In genomic region chr4:109583185-109583786, GRCm38 (mm10) we compare ENCODE assay signal across 22 mouse cellular contexts. TPM values are rescaled to one million over a fixed set of nuclear protein-coding genes. Genes with fewer than 3 reads are reported as not detected.
DNase-seq lines count a peak whose midpoint lies in the region; ATAC-seq and TF ChIP-seq lines count a peak whose summit lies in the region.
"Had no signal": no experiment of that assay in that cellular context is flagged by ENCODE, and none has a peak within 500 bp of the region (broad histone marks: within the 10 kb centered on the region; RNA-seq: fewer than 3 reads in every experiment).

No protein-coding gene starts in this region.

- no peak overlapping the region for H3K4me2 ChIP-seq in hindbrain, postnatal 0 days (ENCODE audit: low read depth, low read length)
- no peak overlapping the region for H3K4me2 ChIP-seq in embryonic facial prominence, embryonic 15.5 days (replicated peaks)
- H3K4me2 ChIP-seq: liver, embryonic 13.5 days had no signal

- H3K27me3 ChIP-seq in hindbrain, postnatal 0 days (ENCODE audit: insufficient read depth, low read length), result no peaks in the 10 kb centered on the region
- H3K27me3 ChIP-seq in hindbrain, embryonic 10.5 days (ENCODE audit: insufficient read depth, poor library complexity, severe bottlenecking), result no peaks in the 10 kb centered on the region
- no peaks in the 10 kb centered on the region for H3K27me3 ChIP-seq in embryonic facial prominence, embryonic 15.5 days
- H3K27me3 ChIP-seq: liver, embryonic 13.5 days had no signal

- WGBS in hindbrain, postnatal 0 days, result 8% methylated on average over 3 of the region's 3 CpGs
- 47% methylated on average over 3 of the region's 3 CpGs for WGBS in hindbrain, embryonic 10.5 days
- 8% methylated on average over 3 of the region's 3 CpGs for WGBS in embryonic facial prominence, embryonic 15.5 days

- no peak overlapping the region for H3K27ac ChIP-seq in hindbrain, postnatal 0 days
- no peak overlapping the region for H3K27ac ChIP-seq in hindbrain, embryonic 10.5 days
- peak overlapping the region; percentile 70; the same call in 1 of the 2 replicates for H3K27ac ChIP-seq in embryonic facial prominence, embryonic 15.5 days (replicated peaks)
- H3K27ac ChIP-seq: forebrain, embryonic 10.5 days; liver, embryonic 13.5 days had no signal

- no peak for TF ChIP-seq CTCF in hindbrain, postnatal 0 days (IDR thresholded peaks at IDR 0.05; ENCODE audit: low read depth)

- no peaks in the 10 kb centered on the region for H3K4me1 ChIP-seq in hindbrain, postnatal 0 days (ENCODE audit: insufficient read depth, low read length)
- no peaks in the 10 kb centered on the region for H3K4me1 ChIP-seq in hindbrain, embryonic 10.5 days (replicated peaks)
- peaks cover 10% of the 10 kb centered on the region for H3K4me1 ChIP-seq in embryonic facial prominence, embryonic 15.5 days
- H3K4me1 ChIP-seq: forebrain, embryonic 10.5 days; liver, embryonic 13.5 days had no signal

- no peak overlapping the region for H3K9ac ChIP-seq in hindbrain, postnatal 0 days (replicated peaks; ENCODE audit: low read length)
- H3K9ac ChIP-seq in embryonic facial prominence, embryonic 15.5 days, result no peak overlapping the region
- H3K9ac ChIP-seq: liver, embryonic 13.5 days had no signal

- H3K9me3 ChIP-seq in hindbrain, postnatal 0 days (ENCODE audit: low read length), result no peaks in the 10 kb centered on the region
- no peaks in the 10 kb centered on the region for H3K9me3 ChIP-seq in hindbrain, embryonic 10.5 days
- no peaks in the 10 kb centered on the region for H3K9me3 ChIP-seq in embryonic facial prominence, embryonic 15.5 days (replicated peaks)
- H3K9me3 ChIP-seq: forebrain, embryonic 10.5 days; liver, embryonic 13.5 days had no signal

- H3K36me3 ChIP-seq in hindbrain, postnatal 0 days (ENCODE audit: insufficient read depth, low read length), result no peaks in the 10 kb centered on the region
- H3K36me3 ChIP-seq in hindbrain, embryonic 10.5 days, result no peaks in the 10 kb centered on the region
- no peaks in the 10 kb centered on the region for H3K36me3 ChIP-seq in embryonic facial prominence, embryonic 15.5 days
- H3K36me3 ChIP-seq: forebrain, embryonic 10.5 days; liver, embryonic 13.5 days had no signal

- ATAC-seq in hindbrain, postnatal 0 days, result peak; percentile 47; the same call in 1 of the 2 replicates
- ATAC-seq in embryonic facial prominence, embryonic 15.5 days (ENCODE audit: insufficient number of reproducible peaks, low FRiP score, low TSS enrichment, low read depth), result peak; percentile 69

- DNase-seq in hindbrain, postnatal 0 days (ENCODE audit: low spot score), result peak; percentile 44
- DNase-seq in hindbrain, embryonic 10.5 days (ENCODE audit: low spot score), result no peak
- DNase-seq in lung, postnatal 10 days, result peak; percentile 54
- DNase-seq in lung, adult 18-20 months, result no peak
- peak; percentile 54 to 74 for DNase-seq in kidney, postnatal 25 days
- DNase-seq in ovary, postnatal 36 days (ENCODE audit: low spot score), result no peak
- no peak for DNase-seq in spleen, postnatal 4 days (ENCODE audit: low spot score in 2 of 2)
- DNase-seq: cerebellum, adult 8-10 months; embryo, embryonic 11 days; heart, postnatal 14 days; layer of hippocampus, adult 9-11 months; liver, embryonic 13.5 days; right cerebral cortex, adult 18-20 months; spleen, adult 18-20 months had no signal

- H3K4me3 ChIP-seq in hindbrain, postnatal 0 days (ENCODE audit: low read length), result no peak overlapping the region
- H3K4me3 ChIP-seq in hindbrain, embryonic 10.5 days, result no peak overlapping the region
- H3K4me3 ChIP-seq in embryonic facial prominence, embryonic 15.5 days (replicated peaks), result no peak overlapping the region
- H3K4me3 ChIP-seq: forebrain, embryonic 10.5 days; liver, embryonic 13.5 days had no signal

RNA-seq across cellular contexts. Expression of gene 4930522H14Rik, which starts 52.2 kb away (rescaled TPM):
- total RNA-seq in hindbrain, postnatal 0 days (2014; rRNA removed), result not detected in 2 replicates
- not detected in 2 replicates for polyA plus RNA-seq in hindbrain, postnatal 0 days (2015; fragmentation: Nextera tagmentation; extraction: Ambion mirVana)
- not detected in 2 replicates for polyA plus RNA-seq in hindbrain, embryonic 10.5 days (2016; fragmentation: Nextera tagmentation; extraction: Ambion mirVana)
- polyA plus RNA-seq in embryonic facial prominence, embryonic 15.5 days (2015; fragmentation: Nextera tagmentation; extraction: Ambion mirVana), result not detected in 2 replicates
- total RNA-seq: ES-E14; heart, adult 8-10 months; heart, postnatal 14 days; left cerebral cortex, postnatal 14 days; megakaryocyte, adult 5-6 weeks; neutrophil, adult 5-6 weeks had no signal
- polyA plus RNA-seq: C2C12; forebrain, embryonic 10.5 days; liver, embryonic 13.5 days had no signal

Comparison
In these comparisons a context has a peak if more than half of its experiments do, and no peak if none do; other contexts are left out.
1. DNase-seq: peak in hindbrain, postnatal 0 days (single experiment), lung, postnatal 10 days (single experiment) and kidney, postnatal 25 days (2 of 2); none in hindbrain, embryonic 10.5 days (single experiment), lung, adult 18-20 months (0 of 2), ovary, postnatal 36 days (single experiment) and spleen, postnatal 4 days (0 of 2).